Mouse (Mus musculus): ENCODE measurements around the gene Tmcc3. TPM values are rescaled to one million over a fixed set of nuclear protein-coding genes. Genes with fewer than 3 reads are reported as not detected.

Gene Tmcc3
- polyA plus RNA-seq, 1 experiment from 2014 or later = 14.3 TPM

GRCm38 (mm10) chr10:94282179-94282578 is 29.6 kb upstream of the Tmcc3 start:
- no peak for ATAC-seq
- H3K9ac ChIP-seq (replicated peaks; ENCODE audit: low read depth) = no peak overlapping the region
- H3K4me3 ChIP-seq (ENCODE audit: low read depth, low read length) = no peak overlapping the region
- H3K9me3 ChIP-seq (ENCODE audit: low read length) = no peaks in the 10 kb centered on the region
- 70% methylated on average over 8 of the region's 8 CpGs for WGBS
- H3K27me3 ChIP-seq (replicated peaks; ENCODE audit: insufficient read depth, low read length) = no peaks in the 10 kb centered on the region
- TF ChIP-seq EP300 (IDR thresholded peaks at IDR 0.05) = no peak
- TF ChIP-seq CTCF (IDR thresholded peaks at IDR 0.05) = no peak
- no peaks in the 10 kb centered on the region for H3K36me3 ChIP-seq (ENCODE audit: insufficient read depth, low read length)
- H3K27ac ChIP-seq (ENCODE audit: low read length) = no peak overlapping the region
- no peak for DNase-seq (ENCODE audit: low spot score)
- no peak overlapping the region for H3K4me2 ChIP-seq (replicated peaks; ENCODE audit: low read depth, low read length)
- H3K4me1 ChIP-seq (ENCODE audit: insufficient read depth, low read depth, low read length) = no peaks in the 10 kb centered on the region

GRCm38 (mm10) chr10:94282797-94283196 is 29.0 kb upstream of the Tmcc3 start:
- no peaks in the 10 kb centered on the region for H3K4me1 ChIP-seq (ENCODE audit: insufficient read depth, low read depth, low read length)
- no peak overlapping the region for H3K4me3 ChIP-seq (ENCODE audit: low read depth, low read length)
- no peak overlapping the region for H3K4me2 ChIP-seq (replicated peaks; ENCODE audit: low read depth, low read length)
- no peaks in the 10 kb centered on the region for H3K27me3 ChIP-seq (replicated peaks; ENCODE audit: insufficient read depth, low read length)
- DNase-seq (ENCODE audit: low spot score) (no peak), ATAC-seq (no peak)
- no peaks in the 10 kb centered on the region for H3K36me3 ChIP-seq (ENCODE audit: insufficient read depth, low read length)
- H3K27ac ChIP-seq (ENCODE audit: low read length) = no peak overlapping the region
- H3K9me3 ChIP-seq (ENCODE audit: low read length) = no peaks in the 10 kb centered on the region
- 77% methylated on average over 7 of the region's 7 CpGs for WGBS
- no peak overlapping the region for H3K9ac ChIP-seq (replicated peaks; ENCODE audit: low read depth)
- TF ChIP-seq EP300 (IDR thresholded peaks at IDR 0.05) (no peak), CTCF (IDR thresholded peaks at IDR 0.05) (no peak)

- no peak for TF ChIP-seq EP300 (IDR thresholded peaks at IDR 0.05)
- WGBS = 82% methylated on average over 5 of the region's 5 CpGs
- Histone ChIP-seq H3K9ac (replicated peaks; ENCODE audit: low read depth) (no peak overlapping the region), H3K36me3 (ENCODE audit: insufficient read depth, low read length) (no peaks in the 10 kb centered on the region), H3K4me3 (ENCODE audit: low read depth, low read length) (no peak overlapping the region), H3K4me1 (ENCODE audit: insufficient read depth, low read depth, low read length) (no peaks in the 10 kb centered on the region), H3K27me3 (replicated peaks; ENCODE audit: insufficient read depth, low read length) (no peaks in the 10 kb centered on the region), H3K27ac (ENCODE audit: low read length) (no peak overlapping the region), H3K9me3 (ENCODE audit: low read length) (no peaks in the 10 kb centered on the region), H3K4me2 (replicated peaks; ENCODE audit: low read depth, low read length) (no peak overlapping the region)
- DNase-seq (ENCODE audit: low spot score) (no peak), ATAC-seq (no peak)
These were observed 17.3 kb upstream of the Tmcc3 start for GRCm38 (mm10) chr10:94294437-94294836.

- Histone ChIP-seq H3K27ac (ENCODE audit: low read length) (no peak overlapping the region), H3K9ac (replicated peaks; ENCODE audit: low read depth) (no peak overlapping the region), H3K4me3 (ENCODE audit: low read depth, low read length) (no peak overlapping the region), H3K4me2 (replicated peaks; ENCODE audit: low read depth, low read length) (no peak overlapping the region), H3K27me3 (replicated peaks; ENCODE audit: insufficient read depth, low read length) (no peaks in the 10 kb centered on the region), H3K36me3 (ENCODE audit: insufficient read depth, low read length) (no peaks in the 10 kb centered on the region), H3K4me1 (ENCODE audit: insufficient read depth, low read depth, low read length) (no peaks in the 10 kb centered on the region), H3K9me3 (ENCODE audit: low read length) (no peaks in the 10 kb centered on the region)
- TF ChIP-seq EP300 (IDR thresholded peaks at IDR 0.05) (no peak), CTCF (IDR thresholded peaks at IDR 0.05) (no peak)
- no peak for ATAC-seq
- DNase-seq (ENCODE audit: low spot score) = no peak
- 53% methylated on average over 6 of the region's 6 CpGs for WGBS
These were observed 16.6 kb upstream of the Tmcc3 start for GRCm38 (mm10) chr10:94294933-94295750.

GRCm38 (mm10) chr10:94295923-94296605 is 15.7 kb upstream of the Tmcc3 start:
- WGBS = 88% methylated on average over 5 of the region's 5 CpGs
- ATAC-seq (no peak), DNase-seq (ENCODE audit: low spot score) (no peak)
- TF ChIP-seq EP300 (IDR thresholded peaks at IDR 0.05) (no peak), CTCF (IDR thresholded peaks at IDR 0.05) (no peak)
- Histone ChIP-seq H3K9ac (replicated peaks; ENCODE audit: low read depth) (no peak overlapping the region), H3K4me3 (ENCODE audit: low read depth, low read length) (no peak overlapping the region), H3K27ac (ENCODE audit: low read length) (no peak overlapping the region), H3K4me1 (ENCODE audit: insufficient read depth, low read depth, low read length) (no peaks in the 10 kb centered on the region), H3K36me3 (ENCODE audit: insufficient read depth, low read length) (no peaks in the 10 kb centered on the region), H3K9me3 (ENCODE audit: low read length) (no peaks in the 10 kb centered on the region), H3K27me3 (replicated peaks; ENCODE audit: insufficient read depth, low read length) (no peaks in the 10 kb centered on the region), H3K4me2 (replicated peaks; ENCODE audit: low read depth, low read length) (no peak overlapping the region)

- H3K27ac ChIP-seq (ENCODE audit: low read length) = no peak within 1 kb of the TSS
- no peaks in the 10 kb centered on the region for H3K4me1 ChIP-seq (ENCODE audit: insufficient read depth, low read depth, low read length)
- no peaks in the 10 kb centered on the region for H3K9me3 ChIP-seq (ENCODE audit: low read length)
- ATAC-seq (no peak), DNase-seq (ENCODE audit: low spot score) (no peak)
- no peak within 1 kb of the TSS for H3K9ac ChIP-seq (replicated peaks; ENCODE audit: low read depth)
- WGBS = 77% methylated on average over 3 of the region's 3 CpGs
- H3K4me2 ChIP-seq (replicated peaks; ENCODE audit: low read depth, low read length) = no peak within 1 kb of the TSS
- H3K4me3 ChIP-seq (ENCODE audit: low read depth, low read length) = no peak within 1 kb of the TSS
- no peak for TF ChIP-seq EP300 (IDR thresholded peaks at IDR 0.05)
- no peak for TF ChIP-seq CTCF (IDR thresholded peaks at IDR 0.05)
- no peaks in the 10 kb centered on the region for H3K36me3 ChIP-seq (ENCODE audit: insufficient read depth, low read length)
- no peaks in the 10 kb centered on the region for H3K27me3 ChIP-seq (replicated peaks; ENCODE audit: insufficient read depth, low read length)
These were observed 13.3 kb upstream of the Tmcc3 start, which contains the start of gene Gm4792 for GRCm38 (mm10) chr10:94298471-94298870. Gm4792 (minus strand) TSS chr10:94298703.
